Mouse (Mus musculus): ENCODE measurements at regions not wholly inside any gene's neighbourhood (a gene's known extent, or its start where the extent isn't known, plus 50 kb on each side); places are given as distances from the start of the nearest gene placed in this dataset.

DNA sequence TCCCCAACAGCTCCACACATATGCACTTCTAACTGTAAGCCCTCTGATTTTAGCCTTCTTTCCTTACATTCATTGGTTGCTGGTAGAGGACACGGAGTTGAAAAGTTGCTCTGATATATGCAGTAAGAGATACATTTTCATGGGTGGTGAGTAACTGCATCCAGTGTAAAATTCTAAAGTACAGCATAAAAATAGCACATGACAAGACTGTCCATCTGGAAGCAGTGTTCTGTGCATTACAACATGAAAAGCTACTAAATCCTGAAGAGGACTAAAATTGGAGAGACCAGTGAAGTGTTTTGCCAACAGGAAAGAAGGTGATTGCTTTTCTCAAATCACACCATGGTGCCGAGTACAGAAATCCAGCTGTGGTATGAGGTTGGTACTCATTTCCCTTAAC is 210.2 kb upstream of the Speer2 start:
- no peak overlapping the region for H3K27ac ChIP-seq (ENCODE audit: low read depth, low read length)
- 75% methylated on average over 2 of the region's 2 CpGs for WGBS
- H3K4me2 ChIP-seq (replicated peaks; ENCODE audit: low read depth, low read length) = no peak overlapping the region
- ATAC-seq (ENCODE audit: low FRiP score, low TSS enrichment) = no peak
- H3K4me1 ChIP-seq (ENCODE audit: control insufficient read depth, insufficient read depth, low read length) = no peaks in the 10 kb centered on the region
- no peaks in the 10 kb centered on the region for H3K27me3 ChIP-seq (ENCODE audit: control insufficient read depth, insufficient read depth, low read length)
- H3K9me3 ChIP-seq (ENCODE audit: control insufficient read depth, low read length) = no peaks in the 10 kb centered on the region
- no peaks in the 10 kb centered on the region for H3K36me3 ChIP-seq (ENCODE audit: control insufficient read depth, insufficient read depth, low read length)
- no peak overlapping the region for H3K4me3 ChIP-seq (ENCODE audit: low read length)
- no peak overlapping the region for H3K9ac ChIP-seq (ENCODE audit: low read depth, low read length)

DNA sequence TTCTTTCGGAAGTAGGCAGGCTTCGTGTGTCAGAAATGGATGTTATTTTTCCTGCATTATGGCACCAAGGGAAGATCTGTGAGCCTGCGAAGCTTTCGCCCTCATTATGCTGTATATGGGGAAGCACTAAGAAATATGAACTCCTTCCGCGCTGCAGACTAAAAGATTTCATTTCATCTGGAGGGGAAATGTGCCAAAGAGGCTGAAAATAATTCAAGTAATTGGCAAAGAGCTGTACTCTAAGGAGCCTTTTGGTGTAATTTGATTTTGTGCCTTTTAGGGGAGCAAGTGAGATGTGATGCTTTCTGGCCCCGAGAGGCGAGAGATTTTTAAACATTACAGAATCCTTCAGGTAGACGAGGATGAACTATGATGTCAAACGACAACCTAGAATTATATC is 216.0 kb upstream of the Speer2 start:
- no peak overlapping the region for H3K4me3 ChIP-seq (ENCODE audit: low read length)
- no peaks in the 10 kb centered on the region for H3K9me3 ChIP-seq (ENCODE audit: control insufficient read depth, low read length)
- no peak overlapping the region for H3K27ac ChIP-seq (ENCODE audit: low read depth, low read length)
- no peak overlapping the region for H3K4me2 ChIP-seq (replicated peaks; ENCODE audit: low read depth, low read length)
- H3K36me3 ChIP-seq (ENCODE audit: control insufficient read depth, insufficient read depth, low read length) = no peaks in the 10 kb centered on the region
- no peaks in the 10 kb centered on the region for H3K4me1 ChIP-seq (ENCODE audit: control insufficient read depth, insufficient read depth, low read length)
- H3K27me3 ChIP-seq (ENCODE audit: control insufficient read depth, insufficient read depth, low read length) = no peaks in the 10 kb centered on the region
- no peak for ATAC-seq (ENCODE audit: low FRiP score, low TSS enrichment)
- no peak overlapping the region for H3K9ac ChIP-seq (ENCODE audit: low read depth, low read length)
- 88% methylated on average over 10 of the region's 10 CpGs for WGBS

DNA sequence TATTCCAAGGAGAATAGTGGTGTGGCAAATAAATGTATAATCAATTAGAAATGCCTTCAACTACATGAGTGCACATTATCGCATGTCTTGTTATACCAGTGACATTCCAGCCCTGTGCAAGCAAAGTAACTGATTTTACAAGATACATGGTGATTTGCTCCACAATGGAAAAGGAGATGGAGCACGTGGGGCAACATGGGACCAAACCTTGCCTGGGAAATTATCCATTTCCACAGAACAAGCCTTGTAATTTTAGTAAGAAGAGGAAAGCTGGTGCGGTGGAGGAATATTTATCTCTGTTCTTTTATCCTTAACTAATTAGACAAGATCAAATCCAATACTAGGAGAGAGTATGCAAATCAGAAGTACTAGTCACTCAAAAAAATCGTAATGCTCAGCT is 222.5 kb upstream of the Gbe1 start:
- H3K4me3 ChIP-seq (ENCODE audit: low read length) = no peak overlapping the region
- ATAC-seq (ENCODE audit: low FRiP score, low TSS enrichment) = no peak
- H3K4me1 ChIP-seq (ENCODE audit: control insufficient read depth, insufficient read depth, low read length) = no peaks in the 10 kb centered on the region
- H3K36me3 ChIP-seq (ENCODE audit: control insufficient read depth, insufficient read depth, low read length) = no peaks in the 10 kb centered on the region
- 91% methylated on average over 4 of the region's 4 CpGs for WGBS
- H3K9ac ChIP-seq (ENCODE audit: low read depth, low read length) = no peak overlapping the region
- H3K9me3 ChIP-seq (ENCODE audit: control insufficient read depth, low read length) = no peaks in the 10 kb centered on the region
- no peak overlapping the region for H3K27ac ChIP-seq (ENCODE audit: low read depth, low read length)
- H3K4me2 ChIP-seq (replicated peaks; ENCODE audit: low read depth, low read length) = no peak overlapping the region
- H3K27me3 ChIP-seq (ENCODE audit: control insufficient read depth, insufficient read depth, low read length) = no peaks in the 10 kb centered on the region

DNA sequence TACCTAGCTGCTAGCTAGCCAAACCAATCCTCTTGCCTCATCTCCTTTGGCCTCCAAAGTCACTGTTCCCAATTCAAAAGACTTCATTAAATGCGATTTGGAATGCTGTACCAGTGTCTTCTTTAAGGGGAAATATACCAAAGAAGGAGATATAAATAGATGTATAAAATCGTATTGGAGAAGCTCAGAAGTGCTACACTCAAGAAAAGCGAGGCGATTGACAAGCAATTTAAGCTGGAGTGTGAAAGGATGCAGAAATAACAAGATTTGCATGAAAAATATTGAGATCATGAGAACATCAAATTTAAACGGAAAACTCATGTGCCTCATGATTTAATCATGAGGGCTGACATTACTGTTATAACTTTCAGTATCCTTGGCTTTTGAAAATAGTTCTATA is 221.8 kb upstream of the Gbe1 start:
- Histone ChIP-seq H3K36me3 (ENCODE audit: control insufficient read depth, insufficient read depth, low read length) (no peaks in the 10 kb centered on the region), H3K4me3 (ENCODE audit: low read length) (no peak overlapping the region), H3K9ac (ENCODE audit: low read depth, low read length) (no peak overlapping the region), H3K27me3 (ENCODE audit: control insufficient read depth, insufficient read depth, low read length) (no peaks in the 10 kb centered on the region), H3K4me1 (ENCODE audit: control insufficient read depth, insufficient read depth, low read length) (no peaks in the 10 kb centered on the region), H3K27ac (ENCODE audit: low read depth, low read length) (no peak overlapping the region), H3K4me2 (replicated peaks; ENCODE audit: low read depth, low read length) (no peak overlapping the region), H3K9me3 (ENCODE audit: control insufficient read depth, low read length) (no peaks in the 10 kb centered on the region)
- 95% methylated on average over 5 of the region's 5 CpGs for WGBS
- no peak for ATAC-seq (ENCODE audit: low FRiP score, low TSS enrichment)

- 29% methylated on average over 3 of the region's 3 CpGs for WGBS
- H3K27ac ChIP-seq (ENCODE audit: low read depth, low read length) = no peak overlapping the region
- no peaks in the 10 kb centered on the region for H3K4me1 ChIP-seq (ENCODE audit: control insufficient read depth, insufficient read depth, low read length)
- H3K9me3 ChIP-seq (ENCODE audit: control insufficient read depth, low read length) = no peaks in the 10 kb centered on the region
- no peaks in the 10 kb centered on the region for H3K27me3 ChIP-seq (ENCODE audit: control insufficient read depth, insufficient read depth, low read length)
- no peaks in the 10 kb centered on the region for H3K36me3 ChIP-seq (ENCODE audit: control insufficient read depth, insufficient read depth, low read length)
- no peak for ATAC-seq (ENCODE audit: low FRiP score, low TSS enrichment)
- H3K9ac ChIP-seq (ENCODE audit: low read depth, low read length) = no peak overlapping the region
- H3K4me2 ChIP-seq (replicated peaks; ENCODE audit: low read depth, low read length) = no peak overlapping the region
- no peak overlapping the region for H3K4me3 ChIP-seq (ENCODE audit: low read length)
Measured at GRCm38 (mm10) chr16:70093224-70093623, 220.5 kb upstream of the Gbe1 start.

DNA sequence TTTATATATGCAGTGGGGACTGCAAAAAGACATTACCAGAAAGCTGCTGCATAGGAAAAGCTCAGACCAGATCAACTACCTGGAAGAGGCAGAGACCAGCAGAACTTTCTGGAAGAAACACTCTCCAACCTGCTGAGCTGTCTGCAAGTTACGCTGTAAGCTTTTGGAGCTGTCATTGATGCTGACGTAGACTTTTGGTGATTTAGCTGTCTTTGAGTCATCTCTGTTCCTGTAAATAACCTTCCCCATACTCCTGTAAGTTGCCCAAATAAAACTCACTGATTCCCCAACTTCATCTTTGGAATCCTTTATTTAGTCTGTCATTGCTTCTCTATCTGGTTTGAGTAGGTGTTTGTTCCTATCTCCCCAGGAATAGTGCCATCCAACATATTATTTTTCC is 218.5 kb upstream of the Gbe1 start:
- 78% methylated on average over 2 of the region's 2 CpGs for WGBS
- H3K4me2 ChIP-seq (replicated peaks; ENCODE audit: low read depth, low read length) = no peak overlapping the region
- no peak overlapping the region for H3K9ac ChIP-seq (ENCODE audit: low read depth, low read length)
- no peak overlapping the region for H3K27ac ChIP-seq (ENCODE audit: low read depth, low read length)
- H3K27me3 ChIP-seq (ENCODE audit: control insufficient read depth, insufficient read depth, low read length) = no peaks in the 10 kb centered on the region
- H3K4me3 ChIP-seq (ENCODE audit: low read length) = no peak overlapping the region
- no peaks in the 10 kb centered on the region for H3K4me1 ChIP-seq (ENCODE audit: control insufficient read depth, insufficient read depth, low read length)
- H3K9me3 ChIP-seq (ENCODE audit: control insufficient read depth, low read length) = no peaks in the 10 kb centered on the region
- H3K36me3 ChIP-seq (ENCODE audit: control insufficient read depth, insufficient read depth, low read length) = no peaks in the 10 kb centered on the region
- ATAC-seq (ENCODE audit: low FRiP score, low TSS enrichment) = no peak

- no peak overlapping the region for H3K4me2 ChIP-seq (replicated peaks; ENCODE audit: low read depth, low read length)
- H3K4me3 ChIP-seq (ENCODE audit: low read length) = no peak overlapping the region
- H3K4me1 ChIP-seq (ENCODE audit: control insufficient read depth, insufficient read depth, low read length) = no peaks in the 10 kb centered on the region
- no peak overlapping the region for H3K9ac ChIP-seq (ENCODE audit: low read depth, low read length)
- no peaks in the 10 kb centered on the region for H3K9me3 ChIP-seq (ENCODE audit: control insufficient read depth, low read length)
- H3K27ac ChIP-seq (ENCODE audit: low read depth, low read length) = no peak overlapping the region
- no peak for ATAC-seq (ENCODE audit: low FRiP score, low TSS enrichment)
- 54% methylated on average over 6 of the region's 6 CpGs for WGBS
- H3K36me3 ChIP-seq (ENCODE audit: control insufficient read depth, insufficient read depth, low read length) = no peaks in the 10 kb centered on the region
- no peaks in the 10 kb centered on the region for H3K27me3 ChIP-seq (ENCODE audit: control insufficient read depth, insufficient read depth, low read length)
Measured at GRCm38 (mm10) chr16:70103791-70104378, 209.9 kb upstream of the Gbe1 start.

DNA sequence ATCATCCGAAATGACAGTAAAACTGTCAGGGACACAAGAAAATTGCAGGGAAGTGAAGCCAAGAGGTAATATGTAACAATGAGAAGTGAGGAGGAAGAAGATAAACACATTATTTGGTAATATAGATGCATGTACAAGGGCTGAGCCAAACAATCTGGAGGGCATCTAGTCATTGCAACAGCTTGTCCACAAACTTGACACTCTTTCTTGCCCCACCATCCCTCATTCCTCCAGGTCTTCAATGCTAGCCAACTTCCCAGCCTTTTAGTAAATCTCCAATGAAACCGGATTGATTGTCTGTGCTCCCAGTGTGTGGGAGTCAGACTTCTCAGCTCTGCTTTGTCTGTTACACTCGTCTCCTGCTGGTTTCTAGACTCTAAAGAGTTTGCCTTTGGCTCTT is 172.3 kb upstream of the Gbe1 start:
- Histone ChIP-seq H3K9me3 (ENCODE audit: control insufficient read depth, low read length) (no peaks in the 10 kb centered on the region), H3K4me3 (ENCODE audit: low read length) (no peak overlapping the region), H3K4me1 (ENCODE audit: control insufficient read depth, insufficient read depth, low read length) (no peaks in the 10 kb centered on the region), H3K9ac (ENCODE audit: low read depth, low read length) (no peak overlapping the region), H3K27me3 (ENCODE audit: control insufficient read depth, insufficient read depth, low read length) (no peaks in the 10 kb centered on the region), H3K27ac (ENCODE audit: low read depth, low read length) (no peak overlapping the region), H3K36me3 (ENCODE audit: control insufficient read depth, insufficient read depth, low read length) (no peaks in the 10 kb centered on the region), H3K4me2 (replicated peaks; ENCODE audit: low read depth, low read length) (no peak overlapping the region)
- no peak for ATAC-seq (ENCODE audit: low FRiP score, low TSS enrichment)
- WGBS = 51% methylated on average over 3 of the region's 3 CpGs

- H3K4me2 ChIP-seq (replicated peaks; ENCODE audit: low read depth, low read length) = no peak overlapping the region
- no peaks in the 10 kb centered on the region for H3K27me3 ChIP-seq (ENCODE audit: control insufficient read depth, insufficient read depth, low read length)
- H3K4me1 ChIP-seq (ENCODE audit: control insufficient read depth, insufficient read depth, low read length) = no peaks in the 10 kb centered on the region
- no peak overlapping the region for H3K4me3 ChIP-seq (ENCODE audit: low read length)
- H3K9ac ChIP-seq (ENCODE audit: low read depth, low read length) = no peak overlapping the region
- no peak for ATAC-seq (ENCODE audit: low FRiP score, low TSS enrichment)
- no peaks in the 10 kb centered on the region for H3K9me3 ChIP-seq (ENCODE audit: control insufficient read depth, low read length)
- 52% methylated on average over 10 of the region's 10 CpGs for WGBS
- no peaks in the 10 kb centered on the region for H3K36me3 ChIP-seq (ENCODE audit: control insufficient read depth, insufficient read depth, low read length)
- H3K27ac ChIP-seq (ENCODE audit: low read depth, low read length) = no peak overlapping the region
Measured at GRCm38 (mm10) chr16:70147673-70148359, 165.9 kb upstream of the Gbe1 start.
